Mouse (Mus musculus): ENCODE data around the gene Brsk2.

Gene Brsk2

DNA sequence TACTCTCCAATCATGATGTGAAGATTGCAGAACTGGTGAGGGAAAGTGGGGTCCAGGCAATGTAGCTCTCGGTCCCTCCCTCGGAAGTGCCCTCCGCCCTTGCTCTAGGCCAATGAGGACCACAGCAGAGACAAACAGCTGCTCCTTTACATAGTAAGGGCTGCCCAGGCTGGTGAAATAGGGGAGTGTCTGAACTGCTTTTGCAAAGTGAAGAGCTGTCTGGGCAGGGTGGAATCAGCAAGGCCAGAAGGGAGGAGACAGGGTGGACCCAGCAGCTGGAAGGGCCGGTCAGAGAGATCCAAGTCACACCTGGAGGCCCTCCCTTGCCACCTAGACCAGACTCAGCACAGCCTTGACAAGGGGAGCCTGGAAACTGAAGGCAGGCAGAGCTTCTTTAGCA lies 76.4 kb downstream of the Brsk2 start:
- DNase-seq (ENCODE audit: low spot score in 2 of 2), result no peak

DNA sequence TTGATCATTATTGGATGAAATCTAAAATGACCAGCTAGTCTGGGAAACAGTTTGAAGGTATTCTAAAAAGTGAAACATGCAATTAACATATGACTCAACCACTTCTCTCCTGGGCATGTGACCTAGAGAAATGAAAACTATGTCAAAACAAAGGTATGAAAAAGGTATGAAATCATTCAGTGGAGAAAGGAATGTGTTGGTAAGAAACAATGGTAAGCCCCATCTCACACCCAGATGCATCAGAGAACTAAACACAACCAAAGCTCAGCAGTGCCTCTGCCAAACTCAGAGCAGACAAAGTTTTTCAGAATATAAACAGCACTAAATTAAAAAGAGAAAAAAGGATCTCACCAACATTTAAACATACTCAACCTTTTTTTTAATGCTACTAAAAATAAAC lies 80.5 kb downstream of the Brsk2 start:
- no peak for DNase-seq (ENCODE audit: low spot score in 2 of 2)

DNA sequence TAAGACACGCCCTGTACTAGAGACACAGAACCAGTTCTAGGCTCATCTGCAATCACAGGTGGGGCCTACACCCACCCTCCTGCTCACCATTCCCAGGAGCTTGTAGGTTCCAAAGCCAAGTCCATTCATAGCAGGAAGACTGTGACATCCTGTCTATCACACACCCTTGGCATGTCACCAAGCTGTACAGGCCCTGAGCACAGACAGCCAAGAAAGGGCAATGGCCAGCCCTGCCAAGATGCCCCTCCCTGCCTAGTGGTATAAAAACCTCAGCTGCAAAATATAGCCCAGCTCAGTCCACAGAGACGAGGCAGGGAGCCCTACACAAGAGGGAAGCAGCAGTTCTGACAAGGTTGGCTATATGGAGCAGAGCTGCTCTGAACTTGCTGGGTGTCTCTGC lies 84.6 kb downstream of the Brsk2 start:
- no peak for DNase-seq (ENCODE audit: low spot score in 2 of 2)

DNA sequence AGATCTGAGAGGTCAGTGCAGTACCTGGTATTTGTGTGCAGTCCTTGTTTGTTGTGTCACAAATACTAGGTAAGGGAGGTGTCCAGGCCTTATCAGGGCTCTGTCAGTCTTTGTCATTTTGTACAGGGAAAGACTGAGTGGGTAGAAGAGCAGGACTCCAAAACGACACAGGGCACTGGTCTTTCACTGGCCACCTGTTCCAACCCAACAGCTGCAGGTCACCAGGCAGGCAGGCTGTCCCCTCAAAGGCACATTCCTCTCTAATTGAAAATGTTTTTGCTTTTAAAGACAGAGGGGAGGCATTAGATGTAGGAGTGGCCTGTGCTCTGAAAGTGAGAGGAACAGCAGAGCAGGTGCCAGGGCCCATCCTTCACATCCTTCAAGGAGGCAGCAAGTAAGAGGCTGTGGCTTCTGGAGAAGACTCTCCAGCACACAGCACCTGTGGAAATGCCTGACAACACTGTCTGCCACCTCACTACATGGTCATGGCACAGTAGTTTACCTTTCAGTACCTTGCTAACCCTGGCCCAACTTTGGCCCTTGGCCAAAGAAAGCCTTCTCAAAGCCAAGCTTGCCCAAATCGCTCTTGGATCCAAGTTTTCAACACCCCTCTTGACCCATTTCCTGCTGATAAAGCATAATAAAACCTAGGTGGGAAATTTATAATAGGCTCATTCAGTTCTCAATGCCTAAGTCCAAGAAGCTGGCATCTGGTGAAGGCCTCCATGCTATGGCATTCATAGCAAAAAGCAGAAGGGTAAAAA lies 85.7 kb downstream of the Brsk2 start:
- DNase-seq (ENCODE audit: low spot score in 2 of 2), result no peak

DNA sequence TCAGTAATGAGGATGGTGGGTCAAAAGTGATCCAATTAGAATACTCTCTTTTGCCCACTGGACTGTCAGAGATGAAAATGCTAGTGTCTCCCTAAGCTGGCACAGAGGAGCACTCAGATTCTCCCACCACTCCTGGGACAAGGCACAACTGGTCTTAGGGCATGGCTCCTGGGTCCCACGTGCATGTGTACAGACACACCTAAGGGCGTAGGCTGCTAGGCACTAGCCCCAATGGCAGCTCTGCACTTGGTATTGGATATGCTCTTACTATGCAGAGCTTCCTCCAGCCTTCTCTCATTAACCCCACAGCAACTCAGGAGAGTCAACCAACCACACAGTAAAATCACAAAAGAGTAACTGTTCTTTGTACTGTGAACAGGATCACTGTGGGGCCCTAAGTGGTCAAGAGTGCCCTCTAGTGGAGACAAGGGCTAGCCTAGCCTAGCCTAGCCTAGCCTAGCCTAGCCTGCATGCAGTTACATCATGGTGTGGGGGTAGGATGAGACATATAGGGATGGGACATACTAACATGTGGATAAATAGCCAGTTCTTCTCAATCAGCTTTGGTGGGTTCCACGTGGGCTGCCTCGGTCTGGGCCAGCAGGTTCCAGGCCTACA lies 88.1 kb downstream of the Brsk2 start:
- peak in 1 of 2 experiments; percentile 22 for DNase-seq (ENCODE audit: low spot score in 2 of 2)

DNA sequence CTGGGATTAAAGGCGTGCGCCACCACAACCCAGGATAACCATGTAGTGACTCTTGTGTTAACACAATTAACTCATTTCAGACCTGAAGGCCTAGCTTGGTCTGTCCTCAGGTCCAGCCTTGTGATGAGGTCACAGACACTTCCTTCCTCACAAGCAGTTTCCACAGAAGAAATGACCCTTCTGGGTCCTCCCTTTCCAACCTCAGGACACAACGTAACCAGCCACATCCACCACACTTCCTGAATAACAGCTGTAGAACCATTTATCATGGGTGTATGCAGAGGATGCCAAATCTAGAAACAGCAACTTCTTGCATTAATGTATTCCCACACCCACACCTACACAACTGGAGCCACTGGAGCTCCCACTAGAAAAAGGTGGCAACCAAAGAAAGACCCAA lies 91.2 kb downstream of the Brsk2 start:
- no peak for DNase-seq (ENCODE audit: low spot score in 2 of 2)

DNA sequence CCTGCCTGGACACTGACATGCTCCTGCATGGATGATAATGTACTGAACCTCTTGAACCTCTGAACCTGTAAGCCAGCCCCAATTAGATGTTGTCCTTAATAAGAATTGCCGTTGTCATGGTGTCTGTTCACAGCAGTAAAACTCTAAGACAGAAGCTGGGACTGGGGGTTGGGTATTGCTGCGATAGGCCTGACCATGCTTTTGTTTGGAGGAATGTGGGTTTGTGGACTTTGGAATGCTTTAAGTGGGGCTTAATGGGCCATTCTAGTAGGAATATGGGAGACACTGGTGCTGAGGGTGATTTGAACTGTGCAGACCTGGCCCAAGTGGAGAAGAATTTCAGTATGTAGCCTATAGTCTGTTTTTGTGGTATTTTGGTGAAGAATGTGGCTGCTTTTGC lies 95.8 kb downstream of the Brsk2 start:
- no peak for DNase-seq (ENCODE audit: low spot score in 2 of 2)

DNA sequence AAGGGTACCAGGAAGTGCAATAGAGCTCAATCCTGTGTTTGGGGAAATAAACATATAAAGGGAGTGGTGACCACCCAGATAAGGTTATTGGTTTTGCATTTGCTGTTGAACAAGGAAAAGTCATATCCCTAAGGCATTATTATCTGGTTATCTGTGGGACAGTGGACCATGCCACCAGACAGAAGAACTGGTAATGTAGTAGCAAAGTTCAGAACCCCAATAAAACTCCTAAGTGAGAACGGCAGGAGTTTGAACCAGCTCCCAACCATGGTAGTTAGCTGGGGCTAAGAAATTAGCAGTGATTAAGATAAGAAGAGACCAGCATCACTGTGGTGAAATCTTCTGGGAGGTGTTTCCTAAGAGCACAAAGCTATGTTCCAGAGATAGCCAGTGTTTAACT lies 96.4 kb downstream of the Brsk2 start:
- DNase-seq (ENCODE audit: low spot score in 2 of 2), result no peak

DNA sequence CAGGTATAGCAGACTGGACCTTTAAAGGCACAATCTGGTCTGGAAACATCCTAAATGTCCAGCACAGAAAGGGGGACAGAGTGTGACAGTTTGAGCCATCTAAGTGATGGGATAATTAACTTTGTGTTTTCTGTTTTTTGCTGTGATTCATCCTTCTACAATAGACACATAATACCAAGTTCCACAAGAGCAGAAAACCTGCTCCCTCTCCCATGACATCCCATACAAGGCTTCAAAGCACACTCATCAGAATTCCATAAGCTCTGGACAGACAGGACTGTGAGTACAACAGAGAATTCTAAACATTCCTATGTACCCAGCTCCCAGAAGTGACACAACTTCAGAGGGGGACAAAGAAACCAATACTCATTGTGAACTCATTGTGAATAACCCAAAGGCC lies 101.0 kb downstream of the Brsk2 start:
- DNase-seq (ENCODE audit: low spot score in 2 of 2), result no peak
